Mouse (Mus musculus): ENCODE results near the gene Olfr553. TPM values are rescaled to one million over a fixed set of nuclear protein-coding genes. Genes with fewer than 3 reads are reported as not detected.

Olfr553 gene
- polyA plus RNA-seq, 1 experiment from 2014 or later = not detected

DNA sequence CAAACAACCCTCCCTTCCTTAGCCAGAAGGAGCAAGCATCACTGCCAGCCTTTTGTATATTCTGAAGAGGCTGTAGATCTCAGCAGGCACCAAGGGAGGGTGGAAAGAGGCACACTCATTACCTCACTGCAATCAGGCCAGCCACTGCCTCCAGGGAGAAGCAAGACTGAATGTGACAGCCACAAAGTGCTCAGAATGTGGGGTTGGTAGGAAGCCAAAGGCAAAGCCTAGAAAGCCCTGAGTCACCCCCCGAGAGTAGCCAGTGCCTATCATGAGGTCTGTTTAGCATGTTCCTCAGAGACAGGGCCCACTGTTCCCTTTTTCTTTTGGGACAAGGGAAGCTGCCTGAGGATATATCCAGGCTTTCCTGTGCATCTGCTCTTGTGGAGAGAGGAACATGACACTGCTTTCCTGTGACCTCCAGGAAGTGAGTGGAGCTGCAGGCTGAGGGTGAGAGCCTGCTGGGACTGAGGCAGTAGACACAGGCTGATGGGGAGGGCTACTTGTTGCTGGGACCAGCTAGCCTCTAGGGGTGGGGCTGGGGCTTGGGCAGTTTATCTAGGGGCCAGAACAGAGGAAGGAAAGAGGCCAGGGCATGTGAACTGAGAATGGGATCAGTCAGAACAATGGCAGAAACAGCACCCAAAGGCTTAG lies 20.5 kb downstream of the Olfr553 start, which contains the start of gene Olfr552:
Olfr552 (plus strand) TSS at position 393 of the 654 bp plus-strand sequence.
- Histone ChIP-seq H3K4me3 (ENCODE audit: low read depth, low read length) (no peak within 1 kb of the TSS), H3K4me1 (ENCODE audit: control insufficient read depth, insufficient read depth, low read length) (no peaks in the 10 kb centered on the region), H3K9me3 (ENCODE audit: control insufficient read depth, low read length) (no peaks in the 10 kb centered on the region), H3K27me3 (ENCODE audit: control insufficient read depth, insufficient read depth, low read length) (no peaks in the 10 kb centered on the region), H3K36me3 (ENCODE audit: control insufficient read depth, insufficient read depth, low read length) (no peaks in the 10 kb centered on the region), H3K9ac (replicated peaks; ENCODE audit: low read depth, low read length) (no peak within 1 kb of the TSS), H3K27ac (ENCODE audit: low read depth, low read length) (no peak within 1 kb of the TSS), H3K4me2 (ENCODE audit: low read depth, low read length) (no peak within 1 kb of the TSS)
- WGBS = 72% methylated on average over 1 of the region's 1 CpGs
- ATAC-seq (ENCODE audit: low read depth) = no peak

DNA sequence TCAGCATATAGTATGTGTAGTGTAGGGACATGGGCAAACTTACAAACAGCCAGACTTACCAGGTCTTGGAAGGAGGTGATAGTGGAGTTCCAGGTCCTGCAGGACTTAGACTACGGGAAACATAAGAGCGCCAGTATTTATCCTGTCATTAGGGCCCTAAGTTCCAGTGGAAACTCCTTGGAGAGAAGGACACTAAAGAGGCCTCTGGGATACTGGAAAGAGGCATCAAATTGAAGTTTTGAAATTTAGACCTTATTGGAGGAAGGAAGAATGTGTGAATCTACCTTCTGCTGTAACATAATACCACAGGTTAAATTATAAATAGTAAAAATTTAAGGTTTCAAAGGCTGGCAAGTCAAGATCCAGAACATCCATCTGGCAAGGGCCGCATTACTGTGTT lies 26.2 kb downstream of the Olfr553 start, which contains the start of gene Olfr551:
Olfr551 (minus strand) TSS at position 101 of the 400 bp plus-strand sequence.
- Histone ChIP-seq H3K9me3 (ENCODE audit: control insufficient read depth, low read length) (no peaks in the 10 kb centered on the region), H3K27ac (ENCODE audit: low read depth, low read length) (no peak within 1 kb of the TSS), H3K4me1 (ENCODE audit: control insufficient read depth, insufficient read depth, low read length) (no peaks in the 10 kb centered on the region), H3K27me3 (ENCODE audit: control insufficient read depth, insufficient read depth, low read length) (no peaks in the 10 kb centered on the region), H3K4me2 (ENCODE audit: low read depth, low read length) (no peak within 1 kb of the TSS), H3K4me3 (ENCODE audit: low read depth, low read length) (no peak within 1 kb of the TSS), H3K9ac (replicated peaks; ENCODE audit: low read depth, low read length) (no peak within 1 kb of the TSS), H3K36me3 (ENCODE audit: control insufficient read depth, insufficient read depth, low read length) (no peaks in the 10 kb centered on the region)
- ATAC-seq (ENCODE audit: low read depth) = no peak
- 94% methylated on average over 3 of the region's 3 CpGs for WGBS

DNA sequence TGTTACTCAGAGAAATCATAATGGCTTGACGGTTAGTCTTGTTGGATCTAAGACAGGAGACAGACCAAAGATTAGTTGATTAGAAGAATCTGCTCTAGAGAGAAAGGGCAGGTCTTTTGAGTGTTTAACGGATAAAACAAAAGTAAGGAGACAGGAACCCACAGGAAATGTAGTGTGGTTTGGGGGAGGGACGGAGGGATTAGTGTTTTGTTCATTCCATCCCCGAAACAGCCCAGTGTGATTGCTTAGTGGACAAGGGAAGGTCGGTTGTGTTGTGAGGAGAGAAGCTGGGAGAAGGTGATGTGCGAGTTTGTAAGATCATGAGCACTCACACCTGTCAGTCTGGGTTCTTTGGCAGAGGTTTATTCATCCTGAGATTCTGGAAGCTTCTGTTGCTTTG lies 42.0 kb downstream of the Olfr553 start:
- H3K4me2 ChIP-seq (ENCODE audit: low read depth, low read length) = no peak overlapping the region
- H3K9me3 ChIP-seq (ENCODE audit: control insufficient read depth, low read length) = no peaks in the 10 kb centered on the region
- H3K4me3 ChIP-seq (ENCODE audit: low read depth, low read length) = no peak overlapping the region
- H3K36me3 ChIP-seq (ENCODE audit: control insufficient read depth, insufficient read depth, low read length) = no peaks in the 10 kb centered on the region
- no peak overlapping the region for H3K27ac ChIP-seq (ENCODE audit: low read depth, low read length)
- WGBS = 81% methylated on average over 6 of the region's 6 CpGs
- no peaks in the 10 kb centered on the region for H3K4me1 ChIP-seq (ENCODE audit: control insufficient read depth, insufficient read depth, low read length)
- no peak overlapping the region for H3K9ac ChIP-seq (replicated peaks; ENCODE audit: low read depth, low read length)
- ATAC-seq (ENCODE audit: low read depth) = no peak
- H3K27me3 ChIP-seq (ENCODE audit: control insufficient read depth, insufficient read depth, low read length) = no peaks in the 10 kb centered on the region

DNA sequence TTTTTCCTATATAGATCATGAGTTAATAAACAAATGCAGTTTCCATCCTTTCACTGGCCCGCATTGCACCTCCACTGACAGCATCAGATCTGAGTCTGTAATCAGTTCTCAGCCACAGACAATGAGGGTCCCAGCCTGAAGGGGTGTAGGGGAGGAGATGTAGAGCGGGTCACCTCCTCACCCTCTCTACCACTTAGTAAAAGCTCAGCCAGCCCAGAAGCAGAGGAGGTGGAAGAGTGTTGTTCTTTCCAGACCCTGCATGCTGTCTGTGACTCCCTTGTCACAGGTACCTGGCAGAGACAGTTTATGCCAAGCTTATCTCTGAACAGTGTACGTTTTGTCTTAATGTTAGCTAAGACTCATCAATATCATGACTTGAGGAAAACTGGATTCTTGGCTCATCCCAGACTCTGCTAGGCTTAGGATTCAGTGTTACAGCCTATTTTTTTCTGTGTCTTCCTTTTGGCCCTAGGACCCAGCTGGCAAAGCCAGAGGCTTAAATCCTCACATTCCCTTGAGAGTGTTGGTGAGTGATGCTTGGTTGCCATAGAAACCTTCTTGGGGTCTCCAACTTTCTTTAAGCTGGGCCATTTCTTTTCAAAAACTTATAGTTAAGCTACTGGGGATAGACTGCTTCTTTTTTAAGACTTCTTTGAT lies 44.7 kb downstream of the Olfr553 start:
- H3K27ac ChIP-seq (ENCODE audit: low read depth, low read length) = no peak overlapping the region
- H3K4me2 ChIP-seq (ENCODE audit: low read depth, low read length) = no peak overlapping the region
- no peaks in the 10 kb centered on the region for H3K27me3 ChIP-seq (ENCODE audit: control insufficient read depth, insufficient read depth, low read length)
- H3K9ac ChIP-seq (replicated peaks; ENCODE audit: low read depth, low read length) = no peak overlapping the region
- no peaks in the 10 kb centered on the region for H3K9me3 ChIP-seq (ENCODE audit: control insufficient read depth, low read length)
- H3K4me3 ChIP-seq (ENCODE audit: low read depth, low read length) = no peak overlapping the region
- ATAC-seq (ENCODE audit: low read depth) = no peak; the same call in 1 of the 2 replicates
- no peaks in the 10 kb centered on the region for H3K36me3 ChIP-seq (ENCODE audit: control insufficient read depth, insufficient read depth, low read length)
- H3K4me1 ChIP-seq (ENCODE audit: control insufficient read depth, insufficient read depth, low read length) = no peaks in the 10 kb centered on the region
- 71% methylated on average over 3 of the region's 3 CpGs for WGBS

DNA sequence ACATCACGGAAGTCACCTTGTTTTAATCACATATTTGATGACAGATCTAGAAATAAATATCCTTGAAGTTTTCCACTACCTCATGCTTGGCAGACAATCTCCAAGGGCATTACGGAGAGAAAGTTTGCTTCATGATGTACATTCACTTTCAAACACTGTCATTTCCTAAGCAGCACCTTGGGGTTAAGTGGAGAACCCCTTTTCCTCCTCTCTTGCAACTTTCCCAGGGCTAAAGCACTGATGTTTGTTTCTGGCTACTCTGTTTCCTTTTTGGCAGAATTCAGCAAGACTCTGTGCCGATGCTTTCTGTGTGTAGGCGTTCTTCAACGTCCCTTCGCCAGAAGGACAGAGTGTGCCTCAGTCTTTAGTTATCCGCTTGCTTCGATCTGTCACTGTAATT lies 46.9 kb downstream of the Olfr553 start, which contains the start of gene Olfr550:
Olfr550 (plus strand) TSS at position 301 of the 400 bp plus-strand sequence.
- Histone ChIP-seq H3K4me1 (ENCODE audit: control insufficient read depth, insufficient read depth, low read length) (no peaks in the 10 kb centered on the region), H3K36me3 (ENCODE audit: control insufficient read depth, insufficient read depth, low read length) (no peaks in the 10 kb centered on the region), H3K4me3 (ENCODE audit: low read depth, low read length) (no peak within 1 kb of the TSS), H3K9me3 (ENCODE audit: control insufficient read depth, low read length) (no peaks in the 10 kb centered on the region), H3K27ac (ENCODE audit: low read depth, low read length) (no peak within 1 kb of the TSS), H3K27me3 (ENCODE audit: control insufficient read depth, insufficient read depth, low read length) (no peaks in the 10 kb centered on the region), H3K4me2 (ENCODE audit: low read depth, low read length) (no peak within 1 kb of the TSS), H3K9ac (replicated peaks; ENCODE audit: low read depth, low read length) (no peak within 1 kb of the TSS)
- no peak for ATAC-seq (ENCODE audit: low read depth)
- WGBS = 93% methylated on average over 8 of the region's 8 CpGs

DNA sequence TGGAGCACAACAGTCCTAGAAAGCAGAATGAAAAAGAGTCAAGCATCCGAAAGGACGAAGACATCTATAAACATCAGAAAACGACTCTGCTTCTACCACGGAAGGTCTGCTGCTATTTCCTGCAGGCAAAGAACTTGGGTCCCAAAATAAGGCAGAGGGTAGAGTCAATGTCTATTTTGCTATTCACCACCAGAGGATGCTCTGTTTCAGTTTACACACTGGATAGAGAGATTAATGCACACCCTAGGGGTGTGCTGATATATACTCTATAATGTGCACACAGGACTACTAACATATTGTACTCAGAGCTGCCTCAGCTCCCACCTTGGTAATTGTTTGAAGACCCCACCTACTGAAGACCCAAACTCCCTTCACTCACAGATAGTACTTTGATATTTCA lies 51.8 kb downstream of the Olfr553 start:
- no peaks in the 10 kb centered on the region for H3K4me1 ChIP-seq (ENCODE audit: control insufficient read depth, insufficient read depth, low read length)
- no peak overlapping the region for H3K4me3 ChIP-seq (ENCODE audit: low read depth, low read length)
- H3K4me2 ChIP-seq (ENCODE audit: low read depth, low read length) = no peak overlapping the region
- WGBS = 87% methylated on average over 4 of the region's 4 CpGs
- no peaks in the 10 kb centered on the region for H3K27me3 ChIP-seq (ENCODE audit: control insufficient read depth, insufficient read depth, low read length)
- no peak overlapping the region for H3K9ac ChIP-seq (replicated peaks; ENCODE audit: low read depth, low read length)
- ATAC-seq (ENCODE audit: low read depth) = no peak
- no peaks in the 10 kb centered on the region for H3K9me3 ChIP-seq (ENCODE audit: control insufficient read depth, low read length)
- H3K36me3 ChIP-seq (ENCODE audit: control insufficient read depth, insufficient read depth, low read length) = no peaks in the 10 kb centered on the region
- H3K27ac ChIP-seq (ENCODE audit: low read depth, low read length) = no peak overlapping the region

DNA sequence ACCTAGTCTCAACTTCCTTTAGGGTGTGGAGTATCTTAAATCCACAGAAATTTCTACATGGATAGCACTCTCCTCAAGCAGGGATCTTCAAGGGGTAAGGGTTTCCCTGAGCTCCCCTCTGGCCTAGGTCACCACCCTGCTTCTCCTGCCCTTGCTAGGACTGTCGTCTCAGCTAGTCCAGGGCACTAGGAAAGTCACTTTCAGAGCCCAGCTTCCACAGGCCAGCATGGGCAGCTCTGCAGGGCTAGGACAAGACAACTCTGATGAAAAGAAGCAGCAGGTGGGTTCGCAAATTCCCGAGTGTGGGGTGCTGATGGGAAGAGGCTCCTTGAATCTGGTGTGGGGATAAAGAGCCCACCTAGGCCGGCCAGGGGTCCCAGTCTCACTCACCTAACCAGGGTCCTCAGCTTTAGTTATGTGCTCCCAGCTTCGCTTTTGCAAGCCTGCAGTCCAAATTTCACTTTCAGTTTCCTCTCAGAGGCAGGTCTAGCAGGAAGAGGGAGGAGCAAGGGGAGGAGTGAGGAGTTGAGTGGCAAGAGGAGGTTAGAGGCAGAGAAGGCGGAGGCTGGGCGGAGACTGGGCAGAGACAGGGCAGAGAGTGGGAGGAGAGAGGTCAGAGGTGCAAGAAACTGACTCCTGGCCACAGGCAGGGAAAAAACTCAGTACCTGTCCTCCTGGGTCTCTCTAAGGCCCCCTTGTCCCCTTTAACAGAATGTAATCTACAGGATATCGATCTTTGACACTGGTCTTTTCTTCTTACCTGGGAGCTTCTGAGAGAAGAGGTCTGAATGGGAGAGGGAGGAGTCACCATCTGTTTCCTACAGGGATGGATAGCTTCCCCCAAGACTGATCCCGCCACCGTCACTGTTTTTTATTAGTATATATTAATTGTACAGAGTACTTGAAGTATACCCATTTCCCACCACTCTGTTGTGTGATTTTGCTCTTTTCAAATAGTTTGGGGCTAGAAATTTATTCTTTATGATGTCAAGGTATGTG lies 52.7 kb downstream of the Olfr553 start, which contains the start of gene Trim21:
Trim21 (minus strand) TSS at position 488 of the 999 bp plus-strand sequence.
- peak; percentile 63; the same call in 1 of the 2 replicates for ATAC-seq (ENCODE audit: low read depth)
- Histone ChIP-seq H3K4me3 (ENCODE audit: low read depth, low read length) (peak within 1 kb of the TSS; percentile 12; the same call in 1 of the 2 replicates), H3K27me3 (ENCODE audit: control insufficient read depth, insufficient read depth, low read length) (no peaks in the 10 kb centered on the region), H3K36me3 (ENCODE audit: control insufficient read depth, insufficient read depth, low read length) (no peaks in the 10 kb centered on the region), H3K4me2 (ENCODE audit: low read depth, low read length) (peak within 1 kb of the TSS; percentile 25; the same call in 1 of the 2 replicates), H3K9ac (replicated peaks; ENCODE audit: low read depth, low read length) (no peak within 1 kb of the TSS), H3K4me1 (ENCODE audit: control insufficient read depth, insufficient read depth, low read length) (no peaks in the 10 kb centered on the region), H3K27ac (ENCODE audit: low read depth, low read length) (no peak within 1 kb of the TSS), H3K9me3 (ENCODE audit: control insufficient read depth, low read length) (no peaks in the 10 kb centered on the region)
- 18% methylated on average over 10 of the region's 10 CpGs for WGBS
